Mouse (Mus musculus) T-helper 17 cell (primary cell): ENCODE data around the gene Ecel1.

ENCODE experiments used
- in situ Hi-C, 2 experiments: fragments of 300-600 bp; cut with MboI, MseI; formaldehyde crosslinking; loops; 1 replicate in 1 of 2; 2 replicates in 1 of 2; pipeline ENCODE4 v1.15.1; 2025; ENCODE audit warnings: high pct_unique_total_duplicates in 2 of 2

The Ecel1 gene

DNA sequence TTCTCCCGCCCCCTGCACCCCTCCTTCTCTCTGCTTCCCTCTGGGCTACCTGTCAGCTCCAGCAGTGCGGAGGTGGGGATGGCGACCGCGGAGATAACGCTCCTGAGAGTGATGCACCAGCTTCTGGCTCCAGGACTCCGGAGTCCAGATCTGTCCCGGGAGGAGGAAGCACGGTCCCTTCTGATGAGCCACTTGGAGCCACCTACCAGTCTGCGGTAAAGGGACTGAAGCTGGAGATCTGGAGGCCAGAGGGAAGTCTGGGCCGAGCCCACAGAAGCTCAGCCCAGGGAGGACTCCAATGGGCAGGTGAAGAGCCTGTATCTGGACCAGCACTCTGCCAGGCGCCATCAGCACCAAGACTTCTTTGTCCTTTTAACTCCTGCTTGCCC is at the start of gene Ecel1:
Ecel1 (minus strand) TSS at position 323 of the 389 bp plus-strand sequence.
- in situ Hi-C loops = loop anchor here in 1 of 2 experiments (25.0 kb wide), 1 partner anchor 1181 kb away; no protein-coding TSS in a partner anchor

- in situ Hi-C loops = loop anchor here in 1 of 2 experiments (5.0 kb wide), 1 partner anchor 33 kb away; no protein-coding TSS in a partner anchor
Measured at GRCm38 (mm10) chr1:87205502-87205901, 49.2 kb upstream of the Ecel1 start.

DNA sequence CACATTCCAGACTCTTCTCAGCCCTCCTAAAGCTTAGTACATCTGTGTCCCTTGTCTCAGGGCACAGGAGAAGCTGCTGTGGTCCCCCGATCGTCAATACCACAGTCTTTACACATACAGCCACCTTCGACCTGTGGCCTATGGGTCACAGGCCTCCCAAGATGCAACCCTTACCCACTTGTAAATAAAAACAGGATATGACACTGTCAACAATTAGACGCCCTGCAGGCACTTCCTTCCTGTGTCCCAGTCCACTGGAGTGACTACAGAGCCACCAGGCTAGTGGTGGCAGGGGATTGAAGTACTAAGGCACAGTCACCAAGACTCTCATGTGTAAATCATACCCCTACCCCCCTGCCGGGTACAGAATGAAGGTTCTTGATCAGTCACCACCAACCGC is 48.7 kb upstream of the Ecel1 start:
- in situ Hi-C loops = loop anchor here in 1 of 2 experiments (5.0 kb wide), 1 partner anchor 33 kb away; no protein-coding TSS in a partner anchor

- in situ Hi-C loops = no loop called here
Measured at GRCm38 (mm10) chr1:87204465-87204864, 48.1 kb upstream of the Ecel1 start, which contains the start of gene Chrng. Gene Chrng, plus strand, starts transcription at chr1:87204657.

DNA sequence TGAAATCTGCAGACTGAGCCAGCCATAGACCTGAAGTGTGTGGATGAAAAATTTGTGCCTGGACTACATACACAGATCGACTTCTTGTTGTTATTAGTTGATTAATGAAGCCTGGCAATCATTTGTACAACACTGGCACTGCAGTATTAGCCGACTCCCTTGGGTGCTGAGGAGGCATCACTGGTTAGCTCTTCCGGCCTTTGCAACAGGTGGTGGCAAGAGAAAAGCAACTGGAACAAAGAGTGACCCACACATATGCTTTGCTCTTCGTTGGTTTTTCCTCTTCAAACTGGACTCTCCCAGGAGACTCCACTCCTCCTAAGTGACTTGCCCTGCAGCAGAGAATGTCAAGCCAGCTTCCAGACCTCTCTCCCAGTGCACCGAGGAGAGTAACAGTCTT is 47.5 kb upstream of the Ecel1 start:
- in situ Hi-C loops = no loop called here

DNA sequence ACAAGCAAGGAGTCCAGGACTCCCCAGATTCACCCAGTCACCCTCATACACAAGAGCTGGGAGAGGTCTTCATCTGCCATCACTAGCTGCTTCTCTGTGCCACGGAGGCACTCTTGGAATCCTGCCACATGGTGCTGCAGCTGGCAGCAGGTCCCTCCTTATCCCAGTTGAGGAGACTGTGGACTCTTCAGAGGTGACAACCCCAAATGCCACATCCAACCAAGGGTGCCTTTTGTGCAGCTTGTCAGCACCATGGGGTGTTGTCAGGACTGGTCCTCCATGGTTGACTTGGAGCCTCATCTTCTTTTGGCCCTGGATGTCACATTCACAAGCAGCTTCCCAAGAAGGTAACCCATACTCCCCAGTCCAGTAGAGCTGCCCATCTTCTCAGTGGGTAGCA is 45.5 kb upstream of the Ecel1 start:
- in situ Hi-C loops = no loop called here

GRCm38 (mm10) chr1:87200811-87201210 is 44.5 kb upstream of the Ecel1 start:
- in situ Hi-C loops = no loop called here

DNA sequence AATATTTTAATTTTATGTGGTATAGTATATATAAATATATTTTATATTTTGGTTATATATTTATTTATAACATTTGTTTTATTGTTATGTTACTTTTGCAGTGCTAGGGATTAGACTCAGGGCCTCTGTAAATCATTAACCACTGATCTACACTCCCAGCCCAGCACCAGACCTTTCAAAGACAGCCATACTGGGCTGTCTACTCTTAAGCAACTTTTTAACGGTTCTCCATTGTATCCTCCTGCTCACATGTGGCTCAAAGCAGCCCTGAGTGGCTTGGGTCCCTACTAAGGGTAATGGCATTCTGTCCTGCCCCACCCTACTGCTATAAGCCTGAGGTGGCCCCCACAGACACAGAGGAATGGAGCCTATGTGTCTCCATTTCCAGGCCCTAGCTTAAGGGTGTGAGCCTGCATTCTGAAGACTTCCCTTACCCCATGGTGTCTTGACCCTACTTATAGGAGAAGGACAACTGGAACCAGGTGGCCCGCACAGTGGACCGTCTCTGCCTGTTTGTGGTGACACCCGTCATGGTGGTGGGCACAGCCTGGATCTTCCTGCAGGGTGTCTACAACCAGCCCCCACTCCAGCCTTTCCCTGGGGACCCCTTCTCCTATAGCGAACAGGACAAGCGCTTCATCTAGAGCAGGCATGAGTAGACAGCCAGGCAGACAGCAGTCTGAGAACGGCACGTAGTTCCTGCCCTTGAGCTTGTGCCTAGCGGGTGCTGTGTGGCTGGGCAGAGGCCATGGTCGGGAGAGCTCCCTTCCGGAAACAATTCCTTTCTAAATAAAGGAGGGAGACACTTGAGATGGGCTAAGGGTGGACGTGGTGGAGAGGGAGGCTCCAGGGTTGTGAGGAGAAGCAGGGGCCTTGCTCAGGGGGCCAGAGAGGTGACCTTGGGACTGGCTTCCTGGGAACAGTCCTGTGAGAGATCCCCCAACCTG is 42.1 kb upstream of the Ecel1 start:
- in situ Hi-C loops = no loop called here

DNA sequence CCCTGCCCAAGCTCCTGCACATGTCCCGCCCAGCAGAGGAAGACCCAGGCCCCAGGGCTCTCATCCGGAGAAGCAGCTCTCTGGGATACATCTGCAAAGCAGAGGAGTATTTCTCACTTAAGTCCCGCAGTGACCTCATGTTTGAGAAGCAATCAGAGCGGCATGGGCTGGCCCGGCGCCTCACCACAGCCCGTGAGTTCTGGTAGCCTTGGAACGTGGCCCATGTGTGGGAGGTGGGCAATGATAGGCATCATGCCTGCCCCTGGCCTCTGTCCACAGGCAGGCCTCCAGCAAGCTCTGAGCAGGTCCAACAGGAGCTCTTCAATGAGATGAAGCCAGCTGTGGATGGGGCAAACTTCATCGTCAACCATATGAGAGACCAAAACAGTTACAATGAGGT is 41.0 kb upstream of the Ecel1 start:
- in situ Hi-C loops = no loop called here

DNA sequence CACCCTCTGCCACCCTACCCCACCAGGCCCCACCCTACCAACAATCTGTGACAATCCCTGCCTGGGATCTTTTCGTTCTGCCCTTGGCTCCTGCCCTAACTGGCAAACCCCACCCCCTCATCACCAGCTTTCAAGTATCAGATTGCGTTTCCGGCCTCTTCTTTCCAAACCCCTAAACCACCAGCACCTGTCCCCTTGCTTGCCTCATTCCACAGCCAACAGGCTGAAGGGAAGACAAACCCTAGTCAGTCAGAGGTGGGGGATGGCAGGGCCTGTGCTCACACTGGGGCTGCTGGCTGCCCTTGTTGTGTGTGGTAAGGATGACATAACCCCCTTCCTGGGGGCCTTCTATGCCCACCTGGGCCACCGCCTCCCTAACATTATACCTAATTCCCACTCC is 34.1 kb upstream of the Ecel1 start, which contains the start of gene Chrnd:
Chrnd (plus strand) TSS at position 179 of the 400 bp plus-strand sequence.
- in situ Hi-C loops = no loop called here

DNA sequence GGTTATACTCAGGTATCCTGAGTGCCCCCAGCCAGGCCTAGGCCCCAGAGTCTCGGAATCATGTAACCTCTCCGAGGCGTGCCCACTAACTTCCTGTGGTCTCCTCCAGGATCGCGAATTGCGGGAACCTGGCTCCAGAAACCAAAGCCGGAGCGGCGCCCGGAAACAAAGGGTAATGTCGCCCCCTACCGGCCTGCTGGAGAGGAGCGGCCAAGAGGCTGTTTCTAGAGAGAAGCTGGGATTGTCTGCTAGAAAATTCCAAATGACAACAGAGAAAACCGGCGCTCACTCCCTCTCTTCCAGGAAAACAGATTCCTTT is 30.7 kb upstream of the Ecel1 start:
- in situ Hi-C loops = loop anchor here (5.0 kb wide), 1 partner anchor 85 kb away; the partner anchor contains the start of gene Alpi (in 2 of the 2)

DNA sequence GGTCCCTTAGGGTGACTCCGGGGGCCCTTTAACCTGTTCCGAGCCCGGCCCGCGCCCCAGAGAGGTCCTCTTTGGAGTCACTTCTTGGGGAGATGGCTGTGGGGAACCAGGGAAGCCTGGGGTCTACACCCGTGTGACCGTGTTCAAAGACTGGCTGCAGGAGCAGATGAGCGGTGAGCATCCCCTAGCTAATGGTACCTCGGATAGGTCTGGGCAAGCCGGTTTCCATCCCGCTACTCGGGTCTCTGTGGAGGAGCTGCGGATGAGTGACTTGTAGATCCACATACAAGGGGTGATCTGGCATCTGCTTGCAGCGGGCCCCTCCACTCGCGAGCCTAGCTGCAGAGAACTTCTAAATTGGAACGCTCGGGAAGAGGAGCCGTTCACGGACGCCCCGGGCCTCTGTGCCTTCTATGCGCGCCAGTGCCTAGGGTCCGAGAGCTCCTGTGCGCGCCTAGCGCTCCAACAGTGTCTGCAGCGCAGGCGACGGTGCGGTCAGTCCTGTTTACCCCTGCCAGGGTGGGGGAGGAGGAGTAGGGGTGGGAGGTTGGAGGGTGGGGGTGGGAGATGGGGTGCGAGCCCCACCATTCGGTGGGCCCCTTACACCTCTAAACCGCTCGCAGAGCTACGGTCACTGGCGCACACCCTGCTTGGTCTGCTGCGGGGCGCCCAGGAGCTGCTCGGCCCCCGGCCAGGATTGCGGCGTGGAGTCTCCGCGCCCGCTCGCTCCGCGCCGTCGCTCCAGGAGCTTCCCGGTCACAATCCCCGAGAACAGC is 30.1 kb upstream of the Ecel1 start:
- in situ Hi-C loops = loop anchor here (5.0 kb wide), 1 partner anchor 84 kb away; the partner anchor contains the start of gene Alpi (in 2 of the 2)

DNA sequence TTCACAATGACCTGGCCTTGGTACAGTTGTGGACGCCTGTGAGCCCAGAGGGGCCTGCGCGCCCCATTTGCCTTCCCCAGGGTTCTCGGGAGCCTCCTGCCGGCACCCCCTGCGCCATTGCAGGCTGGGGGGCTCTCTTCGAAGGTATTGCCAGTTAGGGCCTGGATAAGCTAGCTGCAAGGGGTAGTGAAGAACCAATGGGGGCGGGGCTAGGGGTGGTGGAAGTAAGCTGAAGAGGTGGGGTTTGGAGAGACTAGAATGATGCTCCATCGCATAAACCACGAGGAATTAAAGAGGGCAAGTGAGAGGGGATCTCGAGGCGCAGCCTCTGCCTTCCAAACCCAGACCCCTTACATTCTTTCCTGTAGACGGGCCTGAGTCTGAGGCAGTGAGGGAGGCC is 29.2 kb upstream of the Ecel1 start:
- in situ Hi-C loops = loop anchor here (5.0 kb wide), 1 partner anchor 83 kb away; the partner anchor contains the start of gene Alpi (in 2 of the 2)

DNA sequence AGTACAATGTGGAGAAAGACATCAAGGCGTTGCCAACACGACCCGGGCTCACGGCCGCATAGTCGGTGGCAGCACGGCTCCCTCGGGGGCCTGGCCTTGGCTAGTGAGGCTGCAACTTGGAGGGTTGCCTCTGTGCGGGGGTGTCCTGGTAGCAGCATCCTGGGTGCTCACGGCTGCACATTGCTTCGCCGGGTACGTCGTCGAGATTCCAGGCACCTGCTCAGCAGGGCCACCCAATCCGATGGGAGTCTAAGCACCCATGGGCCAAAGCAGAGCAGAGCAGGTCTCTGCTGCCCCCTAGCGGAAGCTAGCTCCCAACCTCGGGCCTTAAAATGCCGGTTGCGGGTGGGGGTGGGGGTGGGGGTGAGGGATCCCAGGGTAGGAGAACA is 28.4 kb upstream of the Ecel1 start:
- in situ Hi-C loops = loop anchor here (5.0 kb wide), 1 partner anchor 82 kb away; the partner anchor contains the start of gene Alpi (in 2 of the 2)

GRCm38 (mm10) chr1:87183998-87184750 is 27.9 kb upstream of the Ecel1 start:
- in situ Hi-C loops = no loop called here

GRCm38 (mm10) chr1:87183013-87183412 is 26.7 kb upstream of the Ecel1 start, which contains the start of gene Prss56:
Gene Prss56, plus strand, starts transcription at chr1:87183313.
- in situ Hi-C loops = no loop called here

DNA sequence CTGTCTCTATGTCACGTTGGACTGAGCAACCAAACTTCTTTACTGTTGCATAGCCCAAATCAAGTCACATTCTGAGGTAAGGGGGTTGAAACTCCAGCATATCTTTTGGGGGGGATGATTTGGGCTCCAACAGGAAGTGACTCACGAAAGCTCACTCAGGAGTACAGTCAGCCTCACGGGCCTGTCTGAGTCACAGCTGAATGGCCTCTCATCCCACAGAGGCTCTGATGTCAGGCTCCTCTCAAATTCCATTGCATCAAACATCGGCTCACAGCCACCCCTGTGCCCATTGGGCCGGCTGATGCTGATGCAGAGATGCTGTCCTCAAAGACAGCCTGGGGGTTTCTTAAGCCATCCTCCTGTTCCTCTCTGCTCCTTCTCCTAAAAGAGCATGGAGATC is 24.6 kb upstream of the Ecel1 start:
- in situ Hi-C loops = no loop called here

- in situ Hi-C loops = no loop called here
Measured at GRCm38 (mm10) chr1:87175852-87176292, 19.6 kb upstream of the Ecel1 start.

DNA sequence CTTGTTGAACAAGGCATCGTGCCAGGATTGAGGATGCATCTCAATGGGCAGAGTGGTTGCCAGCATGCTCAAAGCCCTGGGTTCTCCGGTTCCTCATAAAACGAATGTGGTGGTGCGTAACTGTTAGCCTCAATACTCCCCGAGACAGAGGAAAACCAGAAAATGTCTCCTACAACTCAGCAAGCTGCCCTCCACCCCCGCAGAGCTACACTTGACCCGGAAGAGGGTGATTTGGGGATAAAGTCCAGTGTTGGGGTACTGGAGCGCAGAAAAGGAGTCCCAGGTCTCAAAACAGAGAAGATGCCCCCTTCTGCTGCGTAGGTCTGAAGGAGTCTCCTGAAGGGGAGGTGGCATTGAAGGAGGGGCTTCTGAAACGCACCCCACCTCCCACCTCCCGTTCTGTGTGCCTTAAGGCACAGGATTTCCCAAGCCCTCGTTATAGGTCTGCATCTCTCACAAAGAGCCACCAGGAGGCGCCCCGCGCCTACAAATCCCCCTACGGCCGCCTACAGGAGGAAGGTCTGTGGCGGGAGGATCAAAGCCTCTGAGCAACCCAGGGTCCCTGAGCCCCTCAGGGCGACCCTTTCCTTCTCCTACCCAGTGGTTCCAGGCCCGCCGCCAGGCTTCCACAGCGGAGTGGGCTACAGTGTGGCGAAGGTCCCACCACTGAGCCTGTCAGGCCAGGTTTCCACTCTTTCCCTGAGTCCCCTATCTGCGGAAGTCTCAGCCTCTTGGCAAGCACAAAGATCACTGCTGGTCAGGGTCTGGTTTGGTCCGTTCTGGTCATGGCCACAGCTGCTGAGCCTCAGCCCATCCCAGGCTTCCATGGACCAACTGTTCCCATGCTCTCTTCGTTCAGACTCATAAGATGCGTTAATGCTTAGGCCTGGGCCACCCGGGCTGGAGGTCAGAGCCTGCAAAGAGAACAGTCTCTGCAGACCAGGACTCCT is 18.0 kb upstream of the Ecel1 start:
- in situ Hi-C loops = loop anchor here (5.0 to 25.0 kb wide), 2 partner anchors 33 to 1163 kb away; no protein-coding TSS in a partner anchor

- in situ Hi-C loops = loop anchor here (5.0 to 25.0 kb wide), 2 partner anchors 35 to 1165 kb away; no protein-coding TSS in a partner anchor
Measured at GRCm38 (mm10) chr1:87172316-87172715, 16.0 kb upstream of the Ecel1 start.
